In the genomic region with DNA sequence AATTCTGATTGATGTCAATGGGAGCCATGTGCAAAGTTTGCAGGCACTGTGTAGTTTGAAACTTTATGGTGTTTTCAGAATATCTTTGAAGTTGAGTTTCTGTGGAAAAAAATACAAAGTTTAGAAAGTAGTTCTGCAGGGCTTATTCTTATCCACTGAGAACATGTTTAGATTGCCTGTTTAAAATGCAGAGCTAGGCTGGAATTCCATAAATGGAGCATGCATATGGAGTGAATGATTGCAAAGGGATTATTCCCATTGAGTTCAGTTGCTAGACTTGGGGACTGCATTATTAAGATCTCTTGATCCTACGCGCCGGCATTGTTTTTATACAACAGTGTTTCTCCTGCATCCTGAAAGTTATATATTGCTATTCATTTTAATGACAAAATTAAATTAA, we compare ENCODE assay signal across 35 mouse cellular contexts.
"Had no signal": no experiment of that assay in that cellular context is flagged by ENCODE, and none has a peak within 500 bp of the region (broad histone marks: within the 10 kb centered on the region; RNA-seq: fewer than 3 reads in every experiment).

No protein-coding gene starts in this region.

- H3K4me1 ChIP-seq: heart, embryonic 12.5 days; heart, embryonic 13.5 days; heart, embryonic 15.5 days; hindbrain, embryonic 10.5 days; hindbrain, embryonic 12.5 days; hindbrain, embryonic 13.5 days; hindbrain, embryonic 15.5 days; intestine, embryonic 15.5 days; kidney, embryonic 15.5 days had no signal

- H3K27ac ChIP-seq: heart, embryonic 13.5 days; heart, embryonic 15.5 days; hindbrain, embryonic 10.5 days; hindbrain, embryonic 12.5 days; hindbrain, embryonic 13.5 days; hindbrain, embryonic 14.5 days; hindbrain, embryonic 15.5 days; hindbrain, postnatal 0 days; intestine, embryonic 15.5 days; kidney, embryonic 15.5 days; kidney, postnatal 0 days; left cerebral cortex, adult 2 months had no signal

- DNase-seq: heart, postnatal 10 days; heart, postnatal 14 days; heart, postnatal 36 days; heart, postnatal 4 days; kidney, adult 11 months; kidney, adult 18-20 months; kidney, adult 2 months; kidney, adult 8-10 months; kidney, adult 9 months; kidney, postnatal 10 days; kidney, postnatal 14 days; kidney, postnatal 25 days; kidney, postnatal 36 days; kidney, postnatal 4 days; layer of hippocampus, adult 9-11 months; layer of hippocampus, postnatal 36 days had no signal

- H3K4me3 ChIP-seq: heart, embryonic 12.5 days; heart, embryonic 13.5 days; heart, embryonic 15.5 days; hindbrain, embryonic 10.5 days; hindbrain, embryonic 12.5 days; hindbrain, embryonic 13.5 days; hindbrain, embryonic 15.5 days; intestine, embryonic 15.5 days; kidney, embryonic 15.5 days; layer of hippocampus, adult 2 months; left cerebral cortex, adult 2 months had no signal

- ATAC-seq: hindbrain, embryonic 16.5 days; hindbrain, postnatal 0 days; inflammation-experienced regulatory T-cells, adult 6 months; intestine, embryonic 15.5 days; intestine, embryonic 16.5 days; intestine, postnatal 0 days had no signal

- H3K9me3 ChIP-seq: heart, embryonic 12.5 days; heart, embryonic 13.5 days; heart, embryonic 15.5 days; hindbrain, embryonic 10.5 days; hindbrain, embryonic 12.5 days; hindbrain, embryonic 13.5 days; hindbrain, embryonic 15.5 days; intestine, embryonic 15.5 days; kidney, embryonic 15.5 days had no signal

- H3K27me3 ChIP-seq: heart, embryonic 12.5 days; heart, embryonic 13.5 days; heart, embryonic 15.5 days; hindbrain, embryonic 12.5 days; hindbrain, embryonic 13.5 days; hindbrain, embryonic 15.5 days; intestine, embryonic 15.5 days; kidney, embryonic 15.5 days had no signal

- H3K4me2 ChIP-seq: heart, embryonic 11.5 days; heart, embryonic 12.5 days; heart, embryonic 13.5 days; heart, embryonic 15.5 days; hindbrain, embryonic 12.5 days; hindbrain, embryonic 13.5 days; hindbrain, embryonic 14.5 days; hindbrain, embryonic 15.5 days; intestine, embryonic 15.5 days; kidney, embryonic 15.5 days had no signal

- H3K36me3 ChIP-seq: heart, embryonic 12.5 days; heart, embryonic 13.5 days; heart, embryonic 15.5 days; hindbrain, embryonic 10.5 days; hindbrain, embryonic 12.5 days; hindbrain, embryonic 13.5 days; hindbrain, embryonic 15.5 days; intestine, embryonic 15.5 days; kidney, embryonic 15.5 days had no signal

- H3K9ac ChIP-seq: heart, embryonic 12.5 days; heart, embryonic 13.5 days; heart, embryonic 15.5 days; hindbrain, embryonic 12.5 days; hindbrain, embryonic 13.5 days; hindbrain, embryonic 14.5 days; hindbrain, embryonic 15.5 days; intestine, embryonic 15.5 days; kidney, embryonic 15.5 days had no signal
